Mouse (Mus musculus): ENCODE data around the gene Gm11060. TPM values are rescaled to one million over a fixed set of nuclear protein-coding genes. Genes with fewer than 3 reads are reported as not detected.

The Gm11060 gene
- polyA plus RNA-seq, 1 experiment from 2014 or later, result not detected

DNA sequence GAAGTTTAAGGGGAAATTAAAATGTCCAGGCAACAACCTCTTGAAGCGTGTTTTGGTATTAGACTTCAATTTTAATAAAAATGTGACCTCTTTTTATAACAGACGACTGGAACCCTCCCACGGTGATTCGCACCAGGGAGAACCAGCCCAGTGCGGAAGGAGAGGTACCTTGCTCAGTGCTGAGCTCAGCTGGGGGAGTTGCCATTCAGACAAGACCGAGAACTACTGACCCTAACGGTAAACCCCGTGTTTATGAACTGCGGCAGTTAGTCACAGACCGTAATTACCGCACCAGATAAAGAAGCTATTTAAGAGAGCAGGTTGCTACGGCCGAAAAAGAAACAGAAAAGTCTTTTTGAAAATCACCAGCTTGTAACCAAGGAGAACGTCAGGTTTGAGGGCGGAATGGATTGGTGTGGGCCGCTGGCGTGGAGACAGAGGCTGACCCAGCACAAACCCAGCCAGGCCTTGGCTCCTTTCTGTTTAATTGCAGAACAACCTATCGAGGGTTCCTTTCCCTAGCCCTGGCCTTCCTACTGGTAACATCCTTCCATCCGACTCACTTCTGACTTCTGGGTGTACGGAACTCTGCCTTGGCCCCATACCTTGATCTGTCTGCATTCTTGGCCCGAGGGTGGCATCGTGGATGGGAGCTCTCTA is 5.6 kb downstream of the Gm11060 start:
- Histone ChIP-seq H3K27ac (replicated peaks; ENCODE audit: low read depth, low read length) (no peak overlapping the region), H3K4me3 (ENCODE audit: low read depth, low read length) (no peak overlapping the region), H3K36me3 (ENCODE audit: control insufficient read depth, insufficient read depth, low read length) (no peaks in the 10 kb centered on the region), H3K27me3 (ENCODE audit: control insufficient read depth, insufficient read depth, low read length) (no peaks in the 10 kb centered on the region), H3K9ac (ENCODE audit: low read length) (no peak overlapping the region), H3K9me3 (ENCODE audit: control insufficient read depth, low read length) (no peaks in the 10 kb centered on the region), H3K4me2 (ENCODE audit: low read depth, severe bottlenecking) (no peak overlapping the region), H3K4me1 (ENCODE audit: control insufficient read depth, insufficient read depth, low read length) (no peaks in the 10 kb centered on the region)
- ATAC-seq (ENCODE audit: insufficient number of reproducible peaks, low FRiP score, low TSS enrichment, low read depth) (no peak), DNase-seq (ENCODE audit: low spot score) (no peak)
- WGBS, result 86% methylated on average over 22 of the region's 22 CpGs

DNA sequence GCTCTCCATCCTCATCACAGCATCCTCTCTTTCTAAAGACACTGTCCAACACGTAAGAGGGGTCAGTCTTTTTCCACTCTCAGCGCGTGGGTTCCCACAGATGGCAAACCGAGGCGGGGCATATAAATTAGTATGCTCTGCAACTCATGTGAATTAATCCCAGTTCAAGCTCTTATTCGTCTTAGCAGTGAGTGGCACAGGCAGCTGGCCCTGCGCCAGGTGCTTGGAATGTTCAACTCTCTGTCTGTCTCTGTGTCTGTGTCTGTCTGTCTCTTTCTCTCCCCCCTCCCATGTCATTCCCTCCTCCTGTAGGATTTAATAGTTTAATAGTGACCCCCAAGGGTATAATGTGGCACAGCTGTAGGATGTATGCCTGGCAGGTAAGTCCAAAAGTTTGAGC is 7.6 kb downstream of the Gm11060 start:
- Histone ChIP-seq H3K9ac (ENCODE audit: low read length) (no peak overlapping the region), H3K4me2 (ENCODE audit: low read depth, severe bottlenecking) (no peak overlapping the region), H3K27ac (replicated peaks; ENCODE audit: low read depth, low read length) (no peak overlapping the region), H3K9me3 (ENCODE audit: control insufficient read depth, low read length) (no peaks in the 10 kb centered on the region), H3K36me3 (ENCODE audit: control insufficient read depth, insufficient read depth, low read length) (no peaks in the 10 kb centered on the region), H3K4me3 (ENCODE audit: low read depth, low read length) (no peak overlapping the region), H3K4me1 (ENCODE audit: control insufficient read depth, insufficient read depth, low read length) (no peaks in the 10 kb centered on the region), H3K27me3 (ENCODE audit: control insufficient read depth, insufficient read depth, low read length) (no peaks in the 10 kb centered on the region)
- DNase-seq (ENCODE audit: low spot score) (no peak), ATAC-seq (ENCODE audit: insufficient number of reproducible peaks, low FRiP score, low TSS enrichment, low read depth) (no peak)
- 83% methylated on average over 7 of the region's 7 CpGs for WGBS

DNA sequence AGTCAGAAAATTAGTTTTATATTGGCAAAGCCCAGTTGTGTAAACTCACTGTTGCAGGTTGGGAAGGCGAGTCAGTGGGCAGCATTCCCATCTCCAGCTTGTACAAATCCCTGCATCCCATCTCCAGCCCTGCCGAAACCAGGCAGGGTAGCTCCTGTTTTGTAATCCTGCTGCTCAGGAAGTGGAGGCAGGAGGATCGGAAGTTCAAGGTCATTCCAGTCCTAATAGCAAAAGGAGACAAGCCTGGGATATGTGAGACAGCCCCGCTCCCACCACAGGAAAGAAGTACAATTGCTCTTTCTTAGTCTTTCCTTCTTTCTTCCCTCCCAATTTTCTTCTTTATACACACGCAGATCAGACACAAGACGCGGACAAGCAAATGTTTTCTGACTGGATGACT is 8.7 kb downstream of the Gm11060 start:
- Histone ChIP-seq H3K36me3 (ENCODE audit: control insufficient read depth, insufficient read depth, low read length) (no peaks in the 10 kb centered on the region), H3K27ac (replicated peaks; ENCODE audit: low read depth, low read length) (no peak overlapping the region), H3K4me2 (ENCODE audit: low read depth, severe bottlenecking) (no peak overlapping the region), H3K4me3 (ENCODE audit: low read depth, low read length) (no peak overlapping the region), H3K4me1 (ENCODE audit: control insufficient read depth, insufficient read depth, low read length) (no peaks in the 10 kb centered on the region), H3K27me3 (ENCODE audit: control insufficient read depth, insufficient read depth, low read length) (no peaks in the 10 kb centered on the region), H3K9me3 (ENCODE audit: control insufficient read depth, low read length) (no peaks in the 10 kb centered on the region), H3K9ac (ENCODE audit: low read length) (no peak overlapping the region)
- 66% methylated on average over 7 of the region's 7 CpGs for WGBS
- no peak for DNase-seq (ENCODE audit: low spot score)
- ATAC-seq (ENCODE audit: insufficient number of reproducible peaks, low FRiP score, low TSS enrichment, low read depth), result no peak

DNA sequence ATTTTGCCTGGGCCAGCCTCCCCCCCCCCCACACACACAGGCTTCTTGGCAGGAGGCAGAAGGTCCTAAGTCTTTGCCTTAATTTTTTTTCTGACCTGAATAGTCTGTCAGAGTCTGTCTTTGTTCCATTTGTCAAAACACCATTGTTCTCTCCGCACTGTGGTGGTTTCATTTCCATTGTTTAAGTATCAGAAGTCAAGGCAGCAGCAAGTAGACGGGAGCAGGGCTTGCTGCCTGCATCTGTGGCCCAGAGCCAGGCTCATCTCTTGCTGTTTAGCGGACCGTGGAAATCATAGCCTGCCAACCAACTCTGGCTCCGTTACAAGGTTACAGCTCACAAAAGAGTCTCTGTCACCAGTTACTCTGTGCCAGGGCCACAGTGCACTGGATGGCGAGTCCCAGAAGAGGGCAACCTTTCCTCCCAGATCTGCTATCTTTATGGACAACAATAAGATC is 16.9 kb downstream of the Gm11060 start:
- Histone ChIP-seq H3K27me3 (ENCODE audit: control insufficient read depth, insufficient read depth, low read length) (peaks cover 8% of the 10 kb centered on the region), H3K4me1 (ENCODE audit: control insufficient read depth, insufficient read depth, low read length) (no peaks in the 10 kb centered on the region), H3K9me3 (ENCODE audit: control insufficient read depth, low read length) (no peaks in the 10 kb centered on the region), H3K36me3 (ENCODE audit: control insufficient read depth, insufficient read depth, low read length) (no peaks in the 10 kb centered on the region), H3K4me3 (ENCODE audit: low read depth, low read length) (no peak overlapping the region), H3K27ac (replicated peaks; ENCODE audit: low read depth, low read length) (no peak overlapping the region), H3K9ac (ENCODE audit: low read length) (no peak overlapping the region), H3K4me2 (ENCODE audit: low read depth, severe bottlenecking) (no peak overlapping the region)
- DNase-seq (ENCODE audit: low spot score), result no peak
- no peak for ATAC-seq (ENCODE audit: insufficient number of reproducible peaks, low FRiP score, low TSS enrichment, low read depth)
- WGBS, result 57% methylated on average over 6 of the region's 6 CpGs

DNA sequence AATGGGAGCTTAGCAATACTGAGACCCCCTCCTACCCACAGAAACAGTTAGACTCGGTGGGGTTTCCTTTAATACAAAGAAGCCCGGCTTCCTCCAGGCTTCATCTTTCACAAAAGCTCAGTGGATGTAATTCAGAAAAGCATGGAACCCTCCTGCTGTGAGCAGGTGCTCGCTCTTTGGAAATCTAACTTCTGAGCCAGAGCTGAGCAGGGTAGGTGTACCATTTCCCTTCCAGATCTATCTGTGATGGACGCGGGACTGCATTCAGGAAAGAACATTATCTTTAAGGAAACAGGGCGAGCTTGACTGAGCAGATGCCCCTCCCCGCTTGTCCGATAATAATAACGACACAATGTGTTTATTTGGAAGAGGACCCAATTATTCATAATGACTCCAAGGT is 22.3 kb downstream of the Gm11060 start:
- Histone ChIP-seq H3K4me3 (ENCODE audit: low read depth, low read length) (no peak overlapping the region), H3K4me1 (ENCODE audit: control insufficient read depth, insufficient read depth, low read length) (no peaks in the 10 kb centered on the region), H3K27me3 (ENCODE audit: control insufficient read depth, insufficient read depth, low read length) (peaks cover 17% of the 10 kb centered on the region), H3K9ac (ENCODE audit: low read length) (no peak overlapping the region), H3K9me3 (ENCODE audit: control insufficient read depth, low read length) (no peaks in the 10 kb centered on the region), H3K27ac (replicated peaks; ENCODE audit: low read depth, low read length) (no peak overlapping the region), H3K36me3 (ENCODE audit: control insufficient read depth, insufficient read depth, low read length) (no peaks in the 10 kb centered on the region), H3K4me2 (ENCODE audit: low read depth, severe bottlenecking) (no peak overlapping the region)
- no peak for ATAC-seq (ENCODE audit: insufficient number of reproducible peaks, low FRiP score, low TSS enrichment, low read depth)
- no peak for DNase-seq (ENCODE audit: low spot score)
- WGBS, result 36% methylated on average over 9 of the region's 9 CpGs

DNA sequence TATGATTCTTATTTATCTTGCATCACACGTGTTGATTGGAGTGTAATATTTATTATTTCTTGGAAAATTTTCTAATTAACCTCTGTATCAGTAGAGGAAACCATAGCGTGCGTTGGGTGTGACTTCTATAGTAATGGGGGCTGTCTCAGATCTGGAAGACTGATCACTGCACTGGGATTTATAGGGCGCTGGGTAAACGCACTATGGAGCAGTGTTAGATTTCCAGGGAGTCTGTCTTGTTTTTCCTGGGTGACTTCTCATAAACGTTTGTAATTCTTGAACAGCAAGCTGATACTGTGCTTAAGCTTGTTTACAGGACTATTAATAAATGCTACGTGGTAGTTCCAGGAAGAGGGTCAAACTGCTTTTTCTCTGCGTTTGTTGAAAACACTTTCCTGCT is 25.9 kb downstream of the Gm11060 start:
- Histone ChIP-seq H3K36me3 (ENCODE audit: control insufficient read depth, insufficient read depth, low read length) (no peaks in the 10 kb centered on the region), H3K4me2 (ENCODE audit: low read depth, severe bottlenecking) (no peak overlapping the region), H3K4me1 (ENCODE audit: control insufficient read depth, insufficient read depth, low read length) (no peaks in the 10 kb centered on the region), H3K27me3 (ENCODE audit: control insufficient read depth, insufficient read depth, low read length) (peaks cover 46% of the 10 kb centered on the region), H3K4me3 (ENCODE audit: low read depth, low read length) (no peak overlapping the region), H3K27ac (replicated peaks; ENCODE audit: low read depth, low read length) (no peak overlapping the region), H3K9me3 (ENCODE audit: control insufficient read depth, low read length) (no peaks in the 10 kb centered on the region), H3K9ac (ENCODE audit: low read length) (no peak overlapping the region)
- DNase-seq (ENCODE audit: low spot score), result no peak
- ATAC-seq (ENCODE audit: insufficient number of reproducible peaks, low FRiP score, low TSS enrichment, low read depth), result no peak
- WGBS, result 60% methylated on average over 8 of the region's 8 CpGs

DNA sequence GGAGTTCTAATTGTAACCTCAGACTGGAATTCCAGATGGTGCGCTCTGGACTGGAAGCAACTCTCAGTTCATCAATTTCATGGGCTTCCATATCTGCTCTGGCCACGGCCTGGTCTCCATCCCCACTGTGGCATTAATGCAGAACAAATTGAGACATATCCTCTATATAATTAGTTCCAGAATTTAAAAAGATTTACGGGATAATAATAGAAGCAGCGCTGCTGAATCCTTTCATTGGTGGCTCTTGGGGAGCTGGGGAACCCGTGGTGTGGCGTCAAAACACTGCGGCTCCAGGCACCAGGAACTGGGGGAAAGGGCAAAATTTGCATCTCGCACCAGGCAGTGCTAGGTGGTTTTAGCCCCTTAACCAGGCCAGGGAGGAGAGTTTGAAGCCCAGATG is 30.4 kb downstream of the Gm11060 start:
- WGBS, result 2% methylated on average over 8 of the region's 8 CpGs
- H3K4me2 ChIP-seq (ENCODE audit: low read depth, severe bottlenecking), result no peak overlapping the region
- H3K9ac ChIP-seq (ENCODE audit: low read length), result no peak overlapping the region
- no peak overlapping the region for H3K27ac ChIP-seq (replicated peaks; ENCODE audit: low read depth, low read length)
- H3K27me3 ChIP-seq (ENCODE audit: control insufficient read depth, insufficient read depth, low read length), result peaks cover 82% of the 10 kb centered on the region
- DNase-seq (ENCODE audit: low spot score) (peak; percentile 58), ATAC-seq (ENCODE audit: insufficient number of reproducible peaks, low FRiP score, low TSS enrichment, low read depth) (no peak)
- peaks cover 9% of the 10 kb centered on the region for H3K4me1 ChIP-seq (ENCODE audit: control insufficient read depth, insufficient read depth, low read length)
- no peaks in the 10 kb centered on the region for H3K9me3 ChIP-seq (ENCODE audit: control insufficient read depth, low read length)
- no peaks in the 10 kb centered on the region for H3K36me3 ChIP-seq (ENCODE audit: control insufficient read depth, insufficient read depth, low read length)
- no peak overlapping the region for H3K4me3 ChIP-seq (ENCODE audit: low read depth, low read length)

DNA sequence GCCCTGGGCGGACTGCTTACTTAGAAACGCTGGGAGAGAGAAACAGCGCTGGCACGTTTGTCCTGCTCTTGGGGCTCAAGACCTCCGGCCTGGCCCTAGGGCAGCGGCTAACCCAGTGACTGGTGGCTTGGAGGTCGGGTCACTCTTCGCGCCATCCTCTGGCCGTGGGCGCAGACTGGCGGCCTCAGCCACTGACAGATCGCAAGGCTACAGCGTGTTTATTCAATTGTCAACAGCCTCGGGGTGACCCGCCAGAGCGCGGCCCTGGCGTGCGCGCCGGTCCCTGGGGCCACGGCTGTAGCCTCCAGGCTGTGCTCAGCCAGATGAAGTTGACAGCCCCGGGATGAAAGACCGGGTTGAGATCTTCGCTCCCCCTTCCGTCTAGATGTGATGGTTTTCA is 31.1 kb downstream of the Gm11060 start:
- Histone ChIP-seq H3K27me3 (ENCODE audit: control insufficient read depth, insufficient read depth, low read length) (peaks cover 88% of the 10 kb centered on the region), H3K9me3 (ENCODE audit: control insufficient read depth, low read length) (no peaks in the 10 kb centered on the region), H3K9ac (ENCODE audit: low read length) (no peak overlapping the region), H3K27ac (replicated peaks; ENCODE audit: low read depth, low read length) (no peak overlapping the region), H3K4me1 (ENCODE audit: control insufficient read depth, insufficient read depth, low read length) (peaks cover 10% of the 10 kb centered on the region), H3K4me3 (ENCODE audit: low read depth, low read length) (0 out of 2 replicates have a peak overlapping the region, but pooled peaks have one; percentile 5), H3K4me2 (ENCODE audit: low read depth, severe bottlenecking) (peak overlapping the region; percentile 28; the same call in 1 of the 2 replicates), H3K36me3 (ENCODE audit: control insufficient read depth, insufficient read depth, low read length) (no peaks in the 10 kb centered on the region)
- under 1% methylated on average over 27 of the region's 27 CpGs for whole genome bisulfite sequencing
- DNase-seq (ENCODE audit: low spot score) (peak; percentile 62), ATAC-seq (ENCODE audit: insufficient number of reproducible peaks, low FRiP score, low TSS enrichment, low read depth) (no peak)

DNA sequence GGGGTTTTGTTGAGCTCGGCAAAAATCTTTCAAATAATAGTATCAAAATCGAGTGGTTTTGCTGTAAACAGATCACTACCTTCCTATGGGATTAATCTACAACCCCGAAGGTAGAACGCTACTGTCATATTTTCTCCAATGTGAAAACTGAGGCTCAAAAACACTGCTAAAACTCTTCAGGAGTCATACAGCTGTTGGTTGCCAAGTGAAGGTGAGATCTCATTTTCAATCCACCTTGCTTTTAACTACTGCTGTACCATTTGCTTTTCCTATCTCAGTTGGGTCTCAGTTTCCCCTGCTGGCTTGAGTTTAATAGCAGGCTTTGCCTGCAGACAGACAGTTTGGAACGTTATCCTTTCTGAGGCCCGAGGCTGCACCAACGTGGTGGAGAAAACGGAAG is 31.6 kb downstream of the Gm11060 start:
- 1% methylated on average over 8 of the region's 8 CpGs for WGBS
- H3K27ac ChIP-seq (replicated peaks; ENCODE audit: low read depth, low read length), result no peak overlapping the region
- no peaks in the 10 kb centered on the region for H3K9me3 ChIP-seq (ENCODE audit: control insufficient read depth, low read length)
- peaks cover 10% of the 10 kb centered on the region for H3K4me1 ChIP-seq (ENCODE audit: control insufficient read depth, insufficient read depth, low read length)
- H3K4me2 ChIP-seq (ENCODE audit: low read depth, severe bottlenecking), result no peak overlapping the region
- peaks cover 90% of the 10 kb centered on the region for H3K27me3 ChIP-seq (ENCODE audit: control insufficient read depth, insufficient read depth, low read length)
- ATAC-seq (ENCODE audit: insufficient number of reproducible peaks, low FRiP score, low TSS enrichment, low read depth) (no peak), DNase-seq (ENCODE audit: low spot score) (no peak)
- H3K9ac ChIP-seq (ENCODE audit: low read length), result no peak overlapping the region
- H3K4me3 ChIP-seq (ENCODE audit: low read depth, low read length), result no peak overlapping the region
- H3K36me3 ChIP-seq (ENCODE audit: control insufficient read depth, insufficient read depth, low read length), result no peaks in the 10 kb centered on the region

All from limb, embryonic 11.5 days (tissue).